Mouse (Mus musculus) bone marrow macrophage, adult 2 months (primary cell): ENCODE results near the gene Spag5.

ENCODE experiments used
- CTCF ChIP-seq: IDR thresholded peaks from 2 replicates; pipeline ENCODE4 v1.5.1; 2012; ENCODE audit warnings: low read depth, mild to moderate bottlenecking, low read length, moderate library complexity
- POLR2A ChIP-seq: IDR thresholded peaks from 2 replicates; pipeline ENCODE4 v1.6.1; 2012; ENCODE audit warnings: mild to moderate bottlenecking, low read depth, low read length, borderline replicate concordance

DNA sequence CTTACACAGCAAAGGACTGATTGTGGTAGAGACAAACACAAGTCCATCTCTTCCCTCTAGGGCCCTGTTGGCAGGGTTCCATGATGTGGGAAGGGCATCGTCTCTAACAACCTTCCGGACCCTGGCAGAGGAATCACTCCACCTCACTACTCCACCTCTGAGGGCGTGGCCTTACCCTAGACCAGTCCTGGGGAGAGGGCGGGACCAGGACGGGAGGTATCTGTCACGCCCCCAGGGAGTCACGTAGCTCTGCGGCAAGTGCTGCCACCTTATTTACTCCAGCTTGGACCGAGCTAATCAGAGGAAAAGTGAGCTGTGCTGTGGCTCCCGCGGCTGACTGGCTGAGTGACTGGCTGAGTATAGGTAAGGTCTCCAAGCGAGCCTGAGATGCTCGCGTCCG lies 21.5 kb downstream of the Spag5 start, which contains the start of gene Aldoc:
- no peak for TF ChIP-seq CTCF
- TF ChIP-seq POLR2A, result no peak
